Comparison of ENCODE assay signal across 25 mouse cellular contexts in the genomic region with DNA sequence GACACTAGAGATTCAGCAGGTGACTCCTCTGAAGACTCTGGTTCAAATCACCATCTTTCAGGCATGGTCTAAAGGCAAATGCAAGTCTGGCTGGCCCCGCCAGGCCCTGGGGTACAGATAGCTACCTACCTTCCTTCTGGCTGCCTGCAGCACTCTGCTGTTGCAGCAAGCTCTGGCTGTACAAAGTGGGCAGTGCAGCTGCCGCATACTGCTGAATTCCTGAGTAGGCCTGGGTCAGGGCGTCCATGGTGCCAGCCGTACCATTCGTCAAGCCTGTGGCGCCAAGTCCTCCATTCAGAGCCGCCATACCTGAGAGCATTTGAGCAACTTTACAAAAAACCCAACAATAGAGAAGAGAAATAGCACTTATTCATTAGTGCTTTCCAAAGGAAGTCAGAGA.
"Had no signal": no experiment of that assay in that cellular context is flagged by ENCODE, and none has a peak within 500 bp of the region (broad histone marks: within the 10 kb centered on the region; RNA-seq: fewer than 3 reads in every experiment).

No protein-coding gene starts in this region.

- H3K9me3 ChIP-seq: hindbrain, embryonic 10.5 days; hindbrain, embryonic 12.5 days; intestine, embryonic 15.5 days; limb, embryonic 10.5 days; limb, embryonic 12.5 days; liver, embryonic 13.5 days had no signal

- H3K4me1 ChIP-seq: intestine, embryonic 15.5 days; limb, embryonic 10.5 days; limb, embryonic 12.5 days; liver, embryonic 13.5 days had no signal

- H3K36me3 ChIP-seq: intestine, embryonic 15.5 days; limb, embryonic 10.5 days; limb, embryonic 12.5 days; liver, embryonic 13.5 days had no signal

- ATAC-seq: hindbrain, embryonic 16.5 days; inflammation-experienced regulatory T-cells, adult 6 months; intestine, embryonic 15.5 days; intestine, postnatal 0 days had no signal

- H3K9ac ChIP-seq: hindbrain, embryonic 12.5 days; hindbrain, embryonic 14.5 days; intestine, embryonic 15.5 days; limb, embryonic 12.5 days; liver, embryonic 13.5 days had no signal

- DNase-seq: gastrocnemius, adult 2 months; gastrocnemius, postnatal 10 days; gastrocnemius, postnatal 25 days; heart, adult 2 months; heart, postnatal 10 days; heart, postnatal 4 days; kidney, adult 18-20 months; kidney, adult 8-10 months; kidney, postnatal 10 days; kidney, postnatal 25 days; kidney, postnatal 4 days; liver; liver, embryonic 13.5 days had no signal

- H3K27ac ChIP-seq: gastrocnemius, adult 2 months; heart, adult 2 months; hindbrain, embryonic 10.5 days; hindbrain, embryonic 12.5 days; hindbrain, embryonic 14.5 days; intestine, embryonic 15.5 days; limb, embryonic 10.5 days; limb, embryonic 12.5 days; liver, embryonic 13.5 days had no signal

- H3K4me2 ChIP-seq: heart, embryonic 11.5 days; hindbrain, embryonic 12.5 days; hindbrain, embryonic 14.5 days; intestine, embryonic 15.5 days; limb, embryonic 12.5 days; liver, embryonic 11.5 days; liver, embryonic 13.5 days had no signal

- H3K4me3 ChIP-seq: gastrocnemius, adult 2 months; heart, adult 2 months; hindbrain, embryonic 10.5 days; hindbrain, embryonic 12.5 days; intestine, embryonic 15.5 days; left cerebral cortex, adult 2 months; limb, embryonic 10.5 days; limb, embryonic 12.5 days; liver, embryonic 13.5 days had no signal

- H3K27me3 ChIP-seq: hindbrain, embryonic 12.5 days; intestine, embryonic 15.5 days; limb, embryonic 12.5 days; liver, embryonic 13.5 days had no signal
